Mouse (Mus musculus) layer of hippocampus, adult 2 months (tissue): ENCODE data around the gene Ube2j1. TPM values are rescaled to one million over a fixed set of nuclear protein-coding genes. Genes with fewer than 3 reads are reported as not detected.
A peak's percentile ranks its signal among the peaks of the same experiment; 100 is the strongest.
"Not testable (repeated sequence)": the region's sequence is repeated elsewhere in the genome, so short reads cannot be mapped to it uniquely, and the experiment has no call there.

Experiments used
- DNase-seq, 2 experiments: peaks; one replicate each; pipeline ENCODE4 v3.0.0; 2022; ENCODE audit warnings: low spot score in 2 of 2
- H3K27ac ChIP-seq: fragments of 200-600 bp; 2 replicates; pipeline ENCODE4 v1.8.1; 2022
- H3K4me3 ChIP-seq: fragments of 200-600 bp; 2 replicates; pipeline ENCODE4 v1.8.1; 2022; ENCODE audit warnings: mild to moderate bottlenecking
- CTCF ChIP-seq: fragments of 200-600 bp; conservative IDR thresholded peaks from 2 replicates; pipeline ENCODE4 v1.8.1; 2022; ENCODE audit warnings: antibody characterized with exemption, mild to moderate bottlenecking, moderate library complexity
- total RNA-seq, 2 experiments: library from RNA; stranded (reverse); gene quantifications; 2 replicates each; pipeline ENCODE4 v1.2.3; 2021

The Ube2j1 gene
- total RNA-seq, 2 experiments from 2014 or later = 93.4 to 94.8 TPM

- no peak for DNase-seq
- Histone ChIP-seq H3K4me3 (no peak overlapping the region), H3K27ac (no peak overlapping the region)
- no peak for TF ChIP-seq CTCF
These were observed 35.1 kb upstream of the Ube2j1 start for GRCm38 (mm10) chr4:32996083-32996482.

- no peak for DNase-seq
- no peak for TF ChIP-seq CTCF
- no peak overlapping the region for H3K27ac ChIP-seq
- H3K4me3 ChIP-seq = no peak overlapping the region
These were observed 33.6 kb upstream of the Ube2j1 start for GRCm38 (mm10) chr4:32997571-32997970.

GRCm38 (mm10) chr4:32998996-32999395 lies 32.2 kb upstream of the Ube2j1 start:
- TF ChIP-seq CTCF = no peak
- DNase-seq = no peak
- H3K27ac ChIP-seq = no peak overlapping the region
- no peak overlapping the region for H3K4me3 ChIP-seq

GRCm38 (mm10) chr4:33002081-33002480 lies 29.1 kb upstream of the Ube2j1 start:
- Histone ChIP-seq H3K27ac (no peak overlapping the region), H3K4me3 (no peak overlapping the region)
- TF ChIP-seq CTCF = no peak
- no peak for DNase-seq

- not testable (repeated sequence) for DNase-seq, H3K27ac ChIP-seq, H3K4me3 ChIP-seq
These were observed 25.4 kb upstream of the Ube2j1 start for GRCm38 (mm10) chr4:33005595-33006470.

- Histone ChIP-seq H3K4me3 (no peak overlapping the region), H3K27ac (no peak overlapping the region)
- TF ChIP-seq CTCF = no peak
- DNase-seq = no peak
These were observed 24.4 kb upstream of the Ube2j1 start for GRCm38 (mm10) chr4:33006844-33007243.

- no peak overlapping the region for H3K4me3 ChIP-seq
- H3K27ac ChIP-seq = no peak overlapping the region
- DNase-seq = no peak
- no peak for TF ChIP-seq CTCF
These were observed 23.6 kb upstream of the Ube2j1 start for GRCm38 (mm10) chr4:33007443-33008217.

- Histone ChIP-seq H3K4me3 (no peak overlapping the region), H3K27ac (no peak overlapping the region)
- no peak for DNase-seq
- TF ChIP-seq CTCF = no peak
These were observed 21.1 kb upstream of the Ube2j1 start for GRCm38 (mm10) chr4:33010078-33010477.

- no peak for TF ChIP-seq CTCF
- no peak overlapping the region for H3K4me3 ChIP-seq
- H3K27ac ChIP-seq = no peak overlapping the region
- no peak for DNase-seq
These were observed 18.7 kb upstream of the Ube2j1 start for GRCm38 (mm10) chr4:33012484-33012883.

GRCm38 (mm10) chr4:33018361-33018999 lies 12.7 kb upstream of the Ube2j1 start:
- Histone ChIP-seq H3K4me3 (no peak overlapping the region), H3K27ac (no peak overlapping the region)
- DNase-seq = peak; percentile 89 to 94
- peak; percentile 91 for TF ChIP-seq CTCF

GRCm38 (mm10) chr4:33024420-33024819 lies 6.8 kb upstream of the Ube2j1 start:
- H3K27ac ChIP-seq = no peak overlapping the region
- no peak for TF ChIP-seq CTCF
- no peak overlapping the region for H3K4me3 ChIP-seq
- no peak for DNase-seq

GRCm38 (mm10) chr4:33029104-33029503 lies 2.1 kb upstream of the Ube2j1 start:
- TF ChIP-seq CTCF = no peak
- no peak for DNase-seq
- H3K4me3 ChIP-seq = no peak overlapping the region
- no peak overlapping the region for H3K27ac ChIP-seq
